Mouse (Mus musculus): ENCODE data around the gene Gm20388.

GRCm38 (mm10) chr8:122686879-122687278, 2776.2 kb downstream of the Gm20388 start:
- TF ChIP-seq POLR2A (IDR thresholded peaks at IDR 0.05; ENCODE audit: extremely low read depth, insufficient read depth, low read length) (no peak), CTCF (IDR thresholded peaks at IDR 0.05; ENCODE audit: extremely low read depth, insufficient read depth, low read length) (no peak)

All from cortical plate, adult 2 months (tissue).